Mouse (Mus musculus) erythroblast, adult 5-6 weeks (primary cell): Measurements from ENCODE around the gene Atxn2. TPM values are rescaled to one million over a fixed set of nuclear protein-coding genes. Genes with fewer than 3 reads are reported as not detected.
"Not testable (repeated sequence)": the region's sequence is repeated elsewhere in the genome, so short reads cannot be mapped to it uniquely, and the experiment has no call there.

Experiments
- ATAC-seq: replicated peaks from 2 replicates; pipeline ENCODE4 v1.8.0; 2016; ENCODE audit warnings: moderate number of reproducible peaks, mild to moderate bottlenecking, moderate TSS enrichment, inconsistent platforms; ENCODE audit not compliant: poor library complexity, low FRiP score, severe bottlenecking
- total RNA-seq, 2 experiments: library from RNA; stranded (forward) in 1 of 2; stranded (reverse) in 1 of 2; fragments of 150-400 nt in 1 of 2; fragments of 200-764, 138-1000 nt in 1 of 2; gene quantifications; 2 replicates each; pipeline versions ENCODE4 v1.2.3 to v1.2.4; 2015 to 2017; ENCODE audit warnings: low replicate concordance in 2 of 2

The Atxn2 gene
- total RNA-seq, 2 experiments from 2014 or later = 97.4 to 169 TPM

DNA sequence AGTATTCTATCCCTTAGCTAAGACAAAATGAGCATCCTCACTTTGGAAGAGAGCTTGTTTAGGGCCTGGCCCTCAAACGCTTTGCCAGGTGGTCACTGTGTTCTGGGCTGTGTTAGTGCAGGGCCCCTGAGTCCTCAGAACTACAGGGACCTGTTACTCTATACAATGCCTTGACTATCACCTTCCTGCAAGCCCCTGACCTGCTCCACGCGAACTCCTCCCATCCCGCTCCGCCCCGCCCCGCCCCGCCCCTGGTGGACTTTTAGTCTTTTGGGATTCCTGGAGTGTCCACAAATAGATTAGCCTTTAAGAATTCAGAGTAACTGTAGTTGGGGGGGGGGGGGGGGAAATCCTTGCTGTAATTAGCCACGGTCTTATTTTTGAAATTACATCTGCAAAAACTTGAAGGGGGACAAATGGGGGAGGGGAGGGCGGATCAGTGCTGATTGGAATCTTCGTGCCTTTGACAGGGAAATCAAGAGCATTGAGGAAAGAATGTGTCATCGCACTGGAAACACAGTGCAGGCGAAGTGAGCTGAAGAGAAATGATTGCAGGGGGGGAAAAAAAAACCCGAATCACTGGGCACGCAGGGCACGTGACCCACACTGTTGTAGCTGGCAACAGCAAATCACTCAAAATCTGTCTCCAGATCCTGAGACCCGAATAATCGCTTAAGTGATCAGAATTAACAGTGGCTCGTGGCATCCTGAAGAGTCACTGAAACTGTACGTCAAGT, 6.5 kb upstream of the Atxn2 start:
- no peak for ATAC-seq

DNA sequence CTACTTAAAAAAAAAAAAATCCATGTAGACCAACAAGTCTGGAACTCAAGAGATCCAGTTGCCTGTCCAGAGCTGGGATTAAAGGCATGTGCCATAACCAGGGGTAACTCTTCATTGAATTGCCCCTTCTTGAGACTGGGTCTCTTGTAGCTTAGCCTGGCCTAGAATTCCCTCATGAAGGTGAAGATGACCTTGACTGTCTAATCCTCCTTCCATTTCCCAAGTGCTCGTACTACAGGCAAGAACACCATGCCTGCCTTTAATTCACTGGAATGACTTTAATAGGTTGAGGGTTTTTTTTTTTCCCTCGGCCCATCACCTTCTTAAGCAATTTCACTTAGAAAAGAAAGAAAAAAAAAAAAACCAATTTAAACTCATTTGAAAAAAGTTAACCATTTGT, 735 bp upstream of the Atxn2 start:
- ATAC-seq = no peak

DNA sequence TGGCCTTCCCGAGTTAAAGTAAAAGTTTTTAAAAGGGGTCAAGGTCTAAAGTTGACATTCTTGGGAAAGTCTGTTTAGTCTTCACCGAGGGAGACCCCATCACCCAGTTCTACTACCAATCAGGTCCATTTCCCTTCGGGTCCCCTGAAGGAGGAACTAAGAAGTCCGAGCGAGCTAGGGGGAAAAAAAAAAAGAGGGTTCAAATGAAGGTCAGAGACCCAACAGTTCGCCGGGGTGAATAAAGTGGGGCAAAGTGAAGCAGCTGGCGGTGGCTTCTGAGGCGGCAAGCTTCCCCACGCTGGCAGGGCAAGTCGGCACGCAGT, 325 bp upstream of the Atxn2 start:
- peak; percentile 57; the same call in 1 of the 2 replicates for ATAC-seq

DNA sequence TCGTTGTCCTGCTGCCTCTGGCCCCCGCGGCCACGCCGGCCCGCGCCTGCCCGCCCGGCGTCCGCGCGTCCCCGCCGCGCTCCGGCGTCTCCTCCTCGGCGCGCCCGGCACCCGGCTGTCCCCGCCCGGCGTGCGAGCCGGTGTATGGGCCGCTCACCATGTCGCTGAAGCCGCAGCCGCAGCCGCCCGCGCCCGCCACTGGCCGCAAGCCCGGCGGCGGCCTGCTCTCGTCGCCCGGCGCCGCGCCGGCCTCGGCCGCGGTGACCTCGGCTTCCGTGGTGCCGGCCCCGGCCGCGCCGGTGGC, 743 bp downstream of the Atxn2 start:
- peak; percentile 46 for ATAC-seq

- ATAC-seq = peak; percentile 25; the same call in 1 of the 2 replicates
These were observed 1.2 kb downstream of the Atxn2 start for GRCm38 (mm10) chr5:121712232-121712933.

GRCm38 (mm10) chr5:121712934-121713538, 1.9 kb downstream of the Atxn2 start:
- ATAC-seq = 0 out of 2 replicates have a peak, but pooled peaks have one; percentile 24

GRCm38 (mm10) chr5:121714331-121714730, 3.2 kb downstream of the Atxn2 start:
- ATAC-seq = no peak

DNA sequence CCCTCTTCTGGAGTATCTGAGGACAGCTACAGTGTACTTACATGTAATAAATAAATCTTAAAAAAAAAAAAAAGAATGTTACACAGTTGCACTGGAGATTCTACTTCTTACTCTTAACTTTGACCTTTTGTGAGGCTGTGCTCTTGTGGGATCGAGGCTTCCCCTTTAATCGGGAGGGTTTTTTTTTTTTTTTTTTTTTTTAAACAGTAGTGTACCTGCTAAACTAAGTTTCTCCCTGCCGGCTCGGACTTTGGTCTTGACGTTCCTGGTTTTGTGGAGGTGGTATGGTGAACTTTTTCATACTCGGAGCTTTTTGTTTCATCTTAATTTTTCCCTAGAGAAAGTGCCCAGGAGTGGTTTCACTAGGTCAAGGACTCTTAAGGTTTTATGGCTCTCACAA, 3.8 kb downstream of the Atxn2 start:
- no peak for ATAC-seq

DNA sequence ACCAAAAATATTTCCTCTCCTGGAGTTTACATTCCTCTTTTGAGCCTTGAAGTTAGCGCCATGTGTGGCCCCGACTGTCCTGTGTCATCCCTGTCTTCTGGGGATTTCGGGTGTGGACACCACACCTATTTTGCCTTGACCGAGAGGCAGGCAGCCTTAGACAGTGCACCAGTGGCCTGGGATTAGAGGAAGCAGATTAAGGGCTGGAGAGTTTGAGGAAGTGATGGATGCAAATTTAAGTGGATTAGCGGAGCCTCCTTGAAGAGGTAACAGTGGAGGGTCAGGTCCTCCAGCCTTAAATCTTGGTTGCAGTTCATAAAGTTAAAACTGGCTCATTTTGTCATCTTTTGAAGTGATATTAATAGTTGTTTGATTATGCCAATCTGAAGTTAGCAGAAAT, 7.3 kb downstream of the Atxn2 start:
- ATAC-seq = no peak

- ATAC-seq = peak; percentile 76
These were observed 9.9 kb downstream of the Atxn2 start for GRCm38 (mm10) chr5:121720888-121721585.

DNA sequence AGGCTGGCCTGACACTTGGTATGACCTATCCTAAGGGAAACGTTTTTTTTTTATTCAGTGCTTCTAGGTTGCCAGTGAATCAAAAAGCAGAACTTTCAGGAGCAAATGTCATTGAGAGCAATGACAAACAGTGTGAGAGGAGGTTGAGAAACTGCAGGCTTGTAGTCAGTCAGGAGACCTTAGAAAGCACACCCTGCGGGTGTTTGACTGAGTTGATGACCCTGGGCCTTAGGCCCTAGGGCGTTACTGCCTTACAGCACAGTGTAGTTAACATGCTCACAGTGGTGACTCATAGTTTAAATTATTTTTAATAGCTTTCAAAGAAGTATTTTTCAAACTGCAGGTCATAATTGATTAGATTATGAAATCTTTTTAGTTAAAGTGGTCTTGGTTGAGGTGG, 10.7 kb downstream of the Atxn2 start:
- no peak for ATAC-seq

DNA sequence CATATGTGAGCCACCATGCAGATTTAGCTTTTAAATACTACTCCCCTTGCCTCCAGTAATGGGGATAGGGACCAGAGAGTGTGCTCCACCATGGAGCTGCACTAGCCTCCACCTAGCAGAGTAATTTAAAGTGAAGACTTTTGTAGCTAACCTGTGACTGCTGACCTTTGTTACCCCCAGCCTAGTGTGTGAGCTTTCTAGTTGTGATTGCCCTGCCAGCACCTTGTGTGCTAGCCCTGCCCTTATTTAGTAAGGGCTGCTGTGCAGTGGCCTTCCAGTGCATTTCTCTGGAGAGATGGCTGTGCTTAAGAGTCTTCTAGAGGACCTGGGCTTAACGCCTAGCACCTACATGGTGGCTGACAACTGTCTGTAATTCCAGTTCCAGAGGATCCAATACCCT, 13.5 kb downstream of the Atxn2 start:
- ATAC-seq = no peak

GRCm38 (mm10) chr5:121730057-121730456, 18.9 kb downstream of the Atxn2 start:
- ATAC-seq = no peak

GRCm38 (mm10) chr5:121736641-121737040, 25.5 kb downstream of the Atxn2 start:
- no peak for ATAC-seq

DNA sequence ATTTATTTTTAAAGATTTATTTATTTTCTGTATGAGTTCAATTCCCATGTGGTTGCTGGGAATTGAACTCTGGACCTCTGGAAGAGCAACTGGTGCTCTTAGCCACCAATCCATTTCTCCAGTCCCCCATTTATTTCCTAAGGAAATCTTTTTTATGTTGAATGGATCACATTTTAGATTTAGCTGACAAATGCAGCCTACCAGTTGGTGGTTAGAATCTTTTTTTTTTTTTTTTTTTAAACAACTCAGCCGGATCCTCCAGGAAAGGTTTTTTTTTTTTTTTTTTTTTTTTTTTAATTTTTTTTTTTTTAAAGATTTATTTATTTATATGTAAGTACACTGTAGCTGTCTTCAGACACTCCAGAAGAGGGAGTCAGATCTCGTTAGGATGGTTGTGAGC, 27.0 kb downstream of the Atxn2 start:
- ATAC-seq = not testable (repeated sequence)

DNA sequence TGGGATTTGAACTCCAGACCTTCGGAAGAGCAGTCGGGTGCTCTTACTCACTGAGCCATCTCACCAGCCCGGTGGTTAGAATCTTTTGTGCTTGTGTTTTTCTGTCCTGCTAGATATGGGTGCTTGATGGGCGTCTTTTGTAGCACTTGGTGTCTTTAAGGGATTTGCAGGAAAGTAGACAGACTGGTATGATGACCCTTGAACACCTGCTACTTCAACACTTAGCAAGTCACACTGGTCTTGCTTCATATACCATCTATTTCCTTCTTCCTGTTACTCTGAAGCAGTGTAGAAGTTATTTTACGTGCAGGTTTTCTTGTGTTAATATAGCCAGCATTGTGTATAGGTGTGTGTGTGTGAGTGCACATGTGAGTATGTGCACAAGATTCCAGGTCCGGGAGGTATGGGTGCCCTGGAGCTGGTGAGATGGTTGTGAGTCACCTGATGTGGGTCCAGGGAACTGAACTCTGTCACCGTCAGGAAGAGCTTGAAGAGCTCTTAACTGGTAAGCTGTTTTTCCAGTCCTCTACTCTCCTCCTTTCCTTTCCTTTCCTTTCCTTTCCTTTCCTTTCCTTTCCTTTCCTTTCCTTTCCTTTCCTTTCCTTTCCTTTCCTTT, 27.5 kb downstream of the Atxn2 start:
- ATAC-seq = no peak

- ATAC-seq = no peak
These were observed 29.4 kb downstream of the Atxn2 start for GRCm38 (mm10) chr5:121740516-121740915.

DNA sequence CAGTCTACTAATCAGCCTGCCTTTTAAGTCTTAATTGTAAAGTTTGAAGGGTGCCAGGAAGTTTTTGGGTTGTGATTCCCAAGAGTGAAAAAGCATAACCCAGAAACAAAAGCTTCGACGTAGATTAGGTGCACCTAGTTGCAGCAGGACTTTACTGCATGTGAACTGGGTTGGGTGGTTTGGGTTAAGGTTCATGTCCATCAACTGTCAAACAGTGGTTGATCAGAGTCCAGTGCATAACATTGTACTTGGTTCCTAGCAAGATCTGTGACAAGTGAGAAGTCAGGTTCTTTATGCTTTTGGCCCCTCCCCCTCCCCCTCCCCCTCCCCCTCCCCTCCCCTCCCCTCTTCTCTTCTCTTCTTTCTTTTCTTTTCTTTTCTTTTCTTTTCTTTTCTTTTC, 31.8 kb downstream of the Atxn2 start:
- no peak for ATAC-seq

- ATAC-seq = not testable (repeated sequence)
These were observed 36.9 kb downstream of the Atxn2 start for GRCm38 (mm10) chr5:121747884-121748594.

DNA sequence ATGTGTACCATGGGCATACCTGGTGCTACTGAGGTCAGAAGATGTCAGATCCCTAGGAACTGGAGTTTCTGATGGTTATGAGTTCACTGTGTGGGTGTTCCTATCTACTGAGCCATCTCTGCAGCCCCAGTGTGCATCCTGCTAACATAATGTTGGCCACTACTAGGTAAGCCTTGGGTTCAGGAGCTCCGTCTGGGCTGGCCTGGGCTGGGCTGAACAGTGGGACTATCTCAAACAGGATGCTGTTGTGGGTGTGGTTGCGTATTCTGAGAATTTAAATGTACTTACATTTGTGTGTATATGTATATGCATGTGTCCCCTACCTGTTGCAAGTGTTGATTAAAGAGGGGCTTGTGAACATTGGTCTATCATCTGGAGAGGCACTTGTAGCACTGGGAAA, 38.5 kb downstream of the Atxn2 start:
- ATAC-seq = no peak
